Comparison of ENCODE assay signal across 33 mouse cellular contexts in genomic region chr5:72922796-72923195, GRCm38 (mm10). TPM values are rescaled to one million over a fixed set of nuclear protein-coding genes. Genes with fewer than 3 reads are reported as not detected.
DNase-seq lines count a peak whose midpoint lies in the region; ATAC-seq and TF ChIP-seq lines count a peak whose summit lies in the region.
"Had no signal": no experiment of that assay in that cellular context is flagged by ENCODE, and none has a peak within 500 bp of the region (broad histone marks: within the 10 kb centered on the region; RNA-seq: fewer than 3 reads in every experiment).

No protein-coding gene starts in this region.

- no peak for TF ChIP-seq EP300 in liver, postnatal 0 days (IDR thresholded peaks at IDR 0.05; ENCODE audit: low read depth)

- 79% methylated on average over 3 of the region's 3 CpGs for WGBS in kidney, adult 2 months
- 93% methylated on average over 3 of the region's 3 CpGs for WGBS in kidney, embryonic 15.5 days
- WGBS in liver, adult 2 months, result 91% methylated on average over 3 of the region's 3 CpGs
- WGBS in liver, postnatal 0 days (ENCODE audit: insufficient replicate concordance), result 83% methylated on average over 3 of the region's 3 CpGs

- H3K79me2 ChIP-seq in liver, adult 2 months (ENCODE audit: control insufficient read depth, insufficient read depth, low read length), result peaks cover 58% of the 10 kb centered on the region

- TF ChIP-seq POLR2A in kidney, adult 2 months (IDR thresholded peaks at IDR 0.05; ENCODE audit: low read depth, low read length), result no peak
- no peak for TF ChIP-seq POLR2A in liver, adult 2 months (IDR thresholded peaks at IDR 0.05; ENCODE audit: extremely low read depth, insufficient read depth, low read length)
- TF ChIP-seq POLR2A in brain, embryonic 14.5 days (IDR thresholded peaks at IDR 0.05; ENCODE audit: borderline replicate concordance, extremely low read depth, insufficient read depth, insufficient read length, poor library complexity, severe bottlenecking), result no peak

- no peak overlapping the region for H3K27ac ChIP-seq in kidney, adult 2 months (ENCODE audit: insufficient read depth, low read depth, low read length)
- H3K27ac ChIP-seq in kidney, embryonic 15.5 days, result no peak overlapping the region
- no peak overlapping the region for H3K27ac ChIP-seq in liver, adult 2 months (replicated peaks; ENCODE audit: insufficient read depth, low read depth, low read length)
- H3K27ac ChIP-seq in liver, postnatal 0 days (ENCODE audit: low read depth), result no peak overlapping the region
- H3K27ac ChIP-seq: embryonic facial prominence, embryonic 13.5 days; embryonic facial prominence, embryonic 15.5 days; forebrain, embryonic 13.5 days; forebrain, embryonic 15.5 days had no signal

- intact Hi-C loops in heart, postnatal 36 days (cut with DNase I), result no loop called here

- peak; percentile 6 for DNase-seq in heart, adult 11 months
- no peak for DNase-seq in heart, postnatal 36 days
- peak; percentile 50 for DNase-seq in kidney, adult 2 months
- peak; percentile 76 for DNase-seq in liver, adult 2 months (ENCODE audit: extremely low read depth, low read depth, low spot score)
- no peak for DNase-seq in liver, postnatal 0 days
- DNase-seq in brain, embryonic 14.5 days (ENCODE audit: low read depth), result peak; percentile 2
- DNase-seq: adrenal gland, adult 8-10 months; adrenal gland, postnatal 14 days; adrenal gland, postnatal 36 days; B cell, adult 2 months; cerebellum, adult 11 months; cerebellum, adult 18-20 months; cerebellum, adult 8-10 months; cerebellum, adult 9-11 months; cerebellum, postnatal 14 days; cerebellum, postnatal 36 days; embryo, embryonic 11 days had no signal

- H3K4me3 ChIP-seq in kidney, adult 2 months (ENCODE audit: insufficient read depth, low read depth, low read length), result no peak overlapping the region
- H3K4me3 ChIP-seq in kidney, embryonic 15.5 days (replicated peaks), result no peak overlapping the region
- no peak overlapping the region for H3K4me3 ChIP-seq in liver, adult 2 months (ENCODE audit: insufficient read depth, low read depth, low read length)
- H3K4me3 ChIP-seq in liver, postnatal 0 days (ENCODE audit: low read depth, low read length), result no peak overlapping the region
- H3K4me3 ChIP-seq: embryonic facial prominence, embryonic 13.5 days; embryonic facial prominence, embryonic 15.5 days; erythroblast, embryonic 14.5 days; forebrain, embryonic 13.5 days; forebrain, embryonic 15.5 days had no signal

- no peak for TF ChIP-seq CTCF in kidney, adult 2 months (conservative IDR thresholded peaks at IDR 0.05; ENCODE audit: insufficient read depth, insufficient read length, low read depth, low read length)
- TF ChIP-seq CTCF in liver, adult 2 months (IDR thresholded peaks at IDR 0.05; ENCODE audit: low read depth, low read length), result no peak
- TF ChIP-seq CTCF in liver, postnatal 0 days (IDR thresholded peaks at IDR 0.05; ENCODE audit: low read depth), result no peak
- TF ChIP-seq CTCF in brain, embryonic 14.5 days (IDR thresholded peaks at IDR 0.05; ENCODE audit: borderline replicate concordance, extremely low read depth, insufficient read depth, insufficient read length), result no peak

- no peaks in the 10 kb centered on the region for H3K27me3 ChIP-seq in kidney, adult 2 months (replicated peaks; ENCODE audit: control insufficient read depth, insufficient read depth, low read length)
- H3K27me3 ChIP-seq in kidney, embryonic 15.5 days, result no peaks in the 10 kb centered on the region
- H3K27me3 ChIP-seq in liver, adult 2 months (ENCODE audit: control insufficient read depth, insufficient read depth, low read length), result no peaks in the 10 kb centered on the region
- H3K27me3 ChIP-seq in liver, postnatal 0 days (ENCODE audit: insufficient read depth, low read length), result no peaks in the 10 kb centered on the region
- H3K27me3 ChIP-seq: CH12.LX; embryonic facial prominence, embryonic 13.5 days; embryonic facial prominence, embryonic 15.5 days; forebrain, embryonic 13.5 days; forebrain, embryonic 15.5 days; Patski had no signal

- no peak overlapping the region for H3K4me2 ChIP-seq in kidney, embryonic 15.5 days
- no peak overlapping the region for H3K4me2 ChIP-seq in liver, postnatal 0 days (ENCODE audit: low read depth, low read length)
- H3K4me2 ChIP-seq: embryonic facial prominence, embryonic 13.5 days; embryonic facial prominence, embryonic 15.5 days; forebrain, embryonic 13.5 days; forebrain, embryonic 15.5 days had no signal

- H3K9ac ChIP-seq in kidney, embryonic 15.5 days, result no peak overlapping the region
- no peak overlapping the region for H3K9ac ChIP-seq in liver, adult 2 months (ENCODE audit: low read depth, low read length)
- no peak overlapping the region for H3K9ac ChIP-seq in liver, postnatal 0 days (replicated peaks)
- H3K9ac ChIP-seq: embryonic facial prominence, embryonic 13.5 days; embryonic facial prominence, embryonic 15.5 days; forebrain, embryonic 13.5 days; forebrain, embryonic 15.5 days had no signal

- no peaks in the 10 kb centered on the region for H3K36me3 ChIP-seq in kidney, adult 2 months (ENCODE audit: control insufficient read depth, insufficient read depth, low read length)
- no peaks in the 10 kb centered on the region for H3K36me3 ChIP-seq in kidney, embryonic 15.5 days
- H3K36me3 ChIP-seq in liver, adult 2 months (ENCODE audit: control insufficient read depth, insufficient read depth, low read length), result no peaks in the 10 kb centered on the region
- no peaks in the 10 kb centered on the region for H3K36me3 ChIP-seq in liver, postnatal 0 days (replicated peaks; ENCODE audit: insufficient read depth, low read length)
- H3K36me3 ChIP-seq: embryonic facial prominence, embryonic 13.5 days; embryonic facial prominence, embryonic 15.5 days; forebrain, embryonic 15.5 days had no signal

- peaks cover 5% of the 10 kb centered on the region; the same call in 1 of the 2 replicates for H3K4me1 ChIP-seq in kidney, adult 2 months (ENCODE audit: control insufficient read depth, insufficient read depth, low read length)
- H3K4me1 ChIP-seq in kidney, embryonic 15.5 days, result 0 out of 2 replicates have a peak, but pooled peaks cover 2% of the 10 kb centered on the region
- peaks cover 9% of the 10 kb centered on the region for H3K4me1 ChIP-seq in liver, adult 2 months (ENCODE audit: control insufficient read depth, insufficient read depth, low read length)
- 0 out of 2 replicates have a peak, but pooled peaks cover 5% of the 10 kb centered on the region for H3K4me1 ChIP-seq in liver, postnatal 0 days (ENCODE audit: insufficient read depth)
- H3K4me1 ChIP-seq: embryonic facial prominence, embryonic 15.5 days had no signal

- no peak for ATAC-seq in kidney, embryonic 15.5 days (replicated peaks; ENCODE audit: low FRiP score)
- ATAC-seq in liver, postnatal 0 days, result no peak
- ATAC-seq in erythroid progenitor cell, adult 5-6 weeks (replicated peaks; ENCODE audit: low FRiP score, poor library complexity, severe bottlenecking), result no peak
- ATAC-seq: activated CD4-positive, CD25-positive, alpha-beta regulatory T cell, adult 4 months; CD4-positive, CD25-positive, alpha-beta regulatory T cell, adult 4 months; forebrain, embryonic 13.5 days; forebrain, embryonic 15.5 days; Patski had no signal

- H3K9me3 ChIP-seq in kidney, embryonic 15.5 days (replicated peaks), result no peaks in the 10 kb centered on the region
- no peaks in the 10 kb centered on the region for H3K9me3 ChIP-seq in liver, postnatal 0 days (ENCODE audit: low read length)
- H3K9me3 ChIP-seq: embryonic facial prominence, embryonic 13.5 days; embryonic facial prominence, embryonic 15.5 days; forebrain, embryonic 13.5 days; forebrain, embryonic 15.5 days; G1E had no signal

RNA-seq across cellular contexts. Expression of gene Slain2, which starts 8.7 kb away (rescaled TPM):
- 100 to 1,000 TPM; 145 to 163 TPM for total RNA-seq in heart, postnatal 36 days (2021)
- polyA plus RNA-seq in kidney, adult 2 months (2012; rRNA removed), result 23.4 and 24.3 TPM in 2 replicates
- polyA plus RNA-seq in kidney, embryonic 15.5 days (2015; fragmentation: Nextera tagmentation; extraction: Ambion mirVana), result 14.1 and 15.1 TPM in 2 replicates
- total RNA-seq in liver, adult 2 months (2014; rRNA removed), result 12.7 and 14.0 TPM in 2 replicates
- 10.3 and 10.7 TPM in 2 replicates for polyA plus RNA-seq in liver, adult 2 months (2012; rRNA removed)
- 4.2 and 5.5 TPM in 2 replicates for polyA plus RNA-seq in liver, postnatal 0 days (2015; fragmentation: Nextera tagmentation; extraction: Ambion mirVana)
- polyA plus RNA-seq in brain, embryonic 14.5 days (2012; rRNA removed), result 22.7 and 31.0 TPM in 2 replicates
- 22.2 and 25.2 TPM in 2 replicates for total RNA-seq in erythroid progenitor cell, adult 5-6 weeks (2015; ENCODE audit: low replicate concordance)
- total RNA-seq in erythroid progenitor cell, adult 5-6 weeks (2017; ENCODE audit: low replicate concordance), result 3.3 and 11.0 TPM in 2 replicates

RNA-seq across cellular contexts. Expression of gene Gm10135, which starts 51.7 kb away (rescaled TPM):
- not detected for total RNA-seq in heart, postnatal 36 days (2021)
- not detected in 2 replicates for polyA plus RNA-seq in kidney, adult 2 months (2012; rRNA removed)
- not detected in 2 replicates for polyA plus RNA-seq in kidney, embryonic 15.5 days (2015; fragmentation: Nextera tagmentation; extraction: Ambion mirVana)
- total RNA-seq in liver, adult 2 months (2014; rRNA removed), result not detected in 2 replicates
- polyA plus RNA-seq in liver, adult 2 months (2012; rRNA removed), result not detected in 2 replicates
- polyA plus RNA-seq in liver, postnatal 0 days (2015; fragmentation: Nextera tagmentation; extraction: Ambion mirVana), result not detected in 2 replicates
- polyA plus RNA-seq in brain, embryonic 14.5 days (2012; rRNA removed), result not detected in 2 replicates
- total RNA-seq in erythroid progenitor cell, adult 5-6 weeks (2015; ENCODE audit: low replicate concordance), result not detected in 2 replicates
- not detected in 2 replicates for total RNA-seq in erythroid progenitor cell, adult 5-6 weeks (2017; ENCODE audit: low replicate concordance)
- total RNA-seq: adrenal gland, adult 18-20 months; adrenal gland, adult 8-10 months; adrenal gland, postnatal 14 days; adrenal gland, postnatal 36 days; CH12.LX; common myeloid progenitor, adult 5-6 weeks; G1E had no signal
- polyA plus RNA-seq: activated CD4-positive, CD25-positive, alpha-beta regulatory T cell, adult 4 months; CD4-positive, CD25-positive, alpha-beta regulatory T cell, adult 4 months; embryonic facial prominence, embryonic 11.5 days; embryonic facial prominence, embryonic 13.5 days; embryonic facial prominence, embryonic 15.5 days; erythroblast, embryonic 14.5 days; forebrain, embryonic 11.5 days; forebrain, embryonic 13.5 days; forebrain, embryonic 15.5 days; G1E; Patski had no signal

RNA-seq across cellular contexts. Expression of gene Tec, which starts 54.5 kb away (rescaled TPM):
- 10 to 100 TPM; 11.0 to 16.9 TPM for total RNA-seq in heart, postnatal 36 days (2021)
- 7.8 and 8.1 TPM in 2 replicates for polyA plus RNA-seq in kidney, adult 2 months (2012; rRNA removed)
- polyA plus RNA-seq in kidney, embryonic 15.5 days (2015; fragmentation: Nextera tagmentation; extraction: Ambion mirVana), result 8.4 and 8.6 TPM in 2 replicates
- 17.7 and 24.7 TPM in 2 replicates for total RNA-seq in liver, adult 2 months (2014; rRNA removed)
- 5.3 and 6.6 TPM in 2 replicates for polyA plus RNA-seq in liver, adult 2 months (2012; rRNA removed)
- 7.5 and 9.2 TPM in 2 replicates for polyA plus RNA-seq in liver, postnatal 0 days (2015; fragmentation: Nextera tagmentation; extraction: Ambion mirVana)
- 2.9 and 3.9 TPM in 2 replicates for polyA plus RNA-seq in brain, embryonic 14.5 days (2012; rRNA removed)
- 2.5 and 10.8 TPM in 2 replicates for total RNA-seq in erythroid progenitor cell, adult 5-6 weeks (2015; ENCODE audit: low replicate concordance)
- total RNA-seq in erythroid progenitor cell, adult 5-6 weeks (2017; ENCODE audit: low replicate concordance), result 2.4 and 5.7 TPM in 2 replicates
- polyA plus RNA-seq: erythroblast, embryonic 14.5 days had no signal

Comparison
In these comparisons a context has a peak if more than half of its experiments do, and no peak if none do; other contexts are left out.
1. DNase-seq: peak in heart, adult 11 months (single experiment), kidney, adult 2 months (single experiment), liver, adult 2 months (single experiment) and brain, embryonic 14.5 days (single experiment); none in heart, postnatal 36 days (0 of 2) and liver, postnatal 0 days (single experiment).